Mouse (Mus musculus): ENCODE results near the gene Bsdc1. TPM values are rescaled to one million over a fixed set of nuclear protein-coding genes. Genes with fewer than 3 reads are reported as not detected.

Bsdc1 gene
- polyA plus RNA-seq (2015; fragmentation: Nextera tagmentation; extraction: Ambion mirVana) = 27.6 and 29.9 TPM in 2 replicates

- under 1% methylated on average over 45 of the region's 46 CpGs for WGBS
- H3K27ac ChIP-seq = peak within 1 kb of the TSS; percentile 89
- H3K27me3 ChIP-seq = no peaks in the 10 kb centered on the region
- H3K9ac ChIP-seq = peak within 1 kb of the TSS; percentile 87
- H3K9me3 ChIP-seq = no peaks in the 10 kb centered on the region
- peaks cover 14% of the 10 kb centered on the region for H3K4me1 ChIP-seq
- H3K4me3 ChIP-seq = peak within 1 kb of the TSS; percentile 95
- H3K4me2 ChIP-seq = peak within 1 kb of the TSS; percentile 84
- peak; percentile 96 for ATAC-seq (ENCODE audit: insufficient number of reproducible peaks, insufficient read depth, low FRiP score, low TSS enrichment, low read depth)
- peaks cover 29% of the 10 kb centered on the region for H3K36me3 ChIP-seq
Measured at GRCm38 (mm10) chr4:129461183-129461960, at the start of gene Bsdc1. Bsdc1 (plus strand) TSS chr4:129461581.

GRCm38 (mm10) chr4:129415892-129416291, 45.5 kb upstream of the Bsdc1 start:
- 0 out of 2 replicates have a peak overlapping the region, but pooled peaks have one; percentile 7 for H3K27ac ChIP-seq

GRCm38 (mm10) chr4:129416478-129416877, 44.9 kb upstream of the Bsdc1 start:
- Histone ChIP-seq H3K36me3 (no peaks in the 10 kb centered on the region), H3K4me3 (no peak overlapping the region), H3K27ac (no peak overlapping the region), H3K4me1 (no peaks in the 10 kb centered on the region), H3K27me3 (no peaks in the 10 kb centered on the region), H3K9ac (no peak overlapping the region), H3K4me2 (no peak overlapping the region), H3K9me3 (no peaks in the 10 kb centered on the region)
- ATAC-seq (ENCODE audit: insufficient number of reproducible peaks, insufficient read depth, low FRiP score, low TSS enrichment, low read depth) = no peak
- 47% methylated on average over 5 of the region's 5 CpGs for WGBS

More at GRCm38 (mm10) chr4:129415892-129416291, 45.5 kb upstream of the Bsdc1 start:
- Histone ChIP-seq H3K4me3 (no peak overlapping the region), H3K27me3 (no peaks in the 10 kb centered on the region), H3K4me2 (no peak overlapping the region), H3K9me3 (no peaks in the 10 kb centered on the region), H3K9ac (no peak overlapping the region), H3K36me3 (no peaks in the 10 kb centered on the region), H3K4me1 (no peaks in the 10 kb centered on the region)
- WGBS = 93% methylated on average over 5 of the region's 5 CpGs
- ATAC-seq (ENCODE audit: insufficient number of reproducible peaks, insufficient read depth, low FRiP score, low TSS enrichment, low read depth) = no peak

- Histone ChIP-seq H3K4me2 (no peak overlapping the region), H3K9ac (no peak overlapping the region), H3K9me3 (no peaks in the 10 kb centered on the region), H3K4me1 (no peaks in the 10 kb centered on the region), H3K4me3 (no peak overlapping the region), H3K27me3 (no peaks in the 10 kb centered on the region), H3K36me3 (no peaks in the 10 kb centered on the region), H3K27ac (no peak overlapping the region)
- no peak for ATAC-seq (ENCODE audit: insufficient number of reproducible peaks, insufficient read depth, low FRiP score, low TSS enrichment, low read depth)
- 69% methylated on average over 5 of the region's 5 CpGs for WGBS
Measured at GRCm38 (mm10) chr4:129418321-129418720, 43.1 kb upstream of the Bsdc1 start.

DNA sequence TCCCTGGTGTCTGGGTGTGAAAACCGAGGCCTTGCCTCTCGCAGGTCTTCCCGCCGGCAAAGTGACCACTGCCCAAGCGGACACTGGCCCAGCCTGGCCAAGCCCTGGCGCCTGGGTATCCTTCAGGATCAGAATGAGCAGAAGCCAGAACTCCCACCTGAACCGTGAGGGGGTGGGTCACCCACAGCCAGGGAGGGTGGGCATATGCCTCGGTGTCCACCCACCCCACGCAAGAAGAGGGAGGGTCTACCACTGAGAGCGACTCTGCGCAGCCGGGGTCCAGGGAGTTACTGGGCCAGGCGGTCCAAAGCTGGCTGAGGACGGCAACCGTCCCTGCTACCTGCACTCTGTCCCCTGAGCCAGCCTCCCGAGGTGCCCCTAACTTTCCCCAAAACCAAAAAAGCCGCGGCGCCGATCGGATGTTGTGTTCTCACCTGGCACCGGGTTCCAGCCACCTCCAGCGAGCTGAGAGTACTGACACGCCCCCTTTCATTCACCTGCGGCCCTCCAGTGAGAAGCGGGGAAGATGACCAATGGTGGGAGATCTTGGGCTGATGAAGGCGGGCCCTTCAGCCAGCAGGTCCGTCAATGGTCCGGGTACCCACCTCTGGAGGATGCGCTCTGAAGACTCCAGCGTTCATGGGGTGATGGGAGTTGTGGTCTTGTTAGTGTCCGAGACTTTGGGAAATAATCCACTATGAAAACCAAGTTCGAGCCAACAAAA, 20.9 kb upstream of the Bsdc1 start, which contains the start of gene Zbtb8b:
Zbtb8b (minus strand) TSS at position 514 of the 724 bp plus-strand sequence.
- 1% methylated on average over 33 of the region's 33 CpGs for WGBS
- peak within 1 kb of the TSS; percentile 66 for H3K4me2 ChIP-seq
- H3K9me3 ChIP-seq = no peaks in the 10 kb centered on the region; the same call in 1 of the 2 replicates
- peak; percentile 76; the same call in 1 of the 2 replicates for ATAC-seq (ENCODE audit: insufficient number of reproducible peaks, insufficient read depth, low FRiP score, low TSS enrichment, low read depth)
- H3K9ac ChIP-seq = peak within 1 kb of the TSS; percentile 67
- no peak within 1 kb of the TSS for H3K27ac ChIP-seq
- H3K36me3 ChIP-seq = no peaks in the 10 kb centered on the region
- peaks cover 11% of the 10 kb centered on the region for H3K4me1 ChIP-seq
- peak within 1 kb of the TSS; percentile 47 for H3K4me3 ChIP-seq
- peaks cover 44% of the 10 kb centered on the region for H3K27me3 ChIP-seq

GRCm38 (mm10) chr4:129441145-129441544, 20.2 kb upstream of the Bsdc1 start:
- H3K9ac ChIP-seq = no peak overlapping the region
- peaks cover 11% of the 10 kb centered on the region for H3K4me1 ChIP-seq
- peaks cover 44% of the 10 kb centered on the region for H3K27me3 ChIP-seq
- 29% methylated on average over 6 of the region's 6 CpGs for WGBS
- H3K9me3 ChIP-seq = no peaks in the 10 kb centered on the region; the same call in 1 of the 2 replicates
- peak overlapping the region; percentile 47 for H3K4me3 ChIP-seq
- H3K36me3 ChIP-seq = no peaks in the 10 kb centered on the region
- no peak for ATAC-seq (ENCODE audit: insufficient number of reproducible peaks, insufficient read depth, low FRiP score, low TSS enrichment, low read depth)
- no peak overlapping the region for H3K27ac ChIP-seq
- H3K4me2 ChIP-seq = peak overlapping the region; percentile 66

GRCm38 (mm10) chr4:129447360-129447759, 14.0 kb upstream of the Bsdc1 start:
- Histone ChIP-seq H3K4me3 (no peak overlapping the region), H3K27ac (no peak overlapping the region), H3K4me1 (no peaks in the 10 kb centered on the region), H3K4me2 (no peak overlapping the region), H3K27me3 (peaks cover 11% of the 10 kb centered on the region), H3K9ac (no peak overlapping the region), H3K9me3 (no peaks in the 10 kb centered on the region), H3K36me3 (no peaks in the 10 kb centered on the region)
- 80% methylated on average over 8 of the region's 8 CpGs for WGBS
- no peak for ATAC-seq (ENCODE audit: insufficient number of reproducible peaks, insufficient read depth, low FRiP score, low TSS enrichment, low read depth)

- 73% methylated on average over 11 of the region's 11 CpGs for WGBS
- ATAC-seq (ENCODE audit: insufficient number of reproducible peaks, insufficient read depth, low FRiP score, low TSS enrichment, low read depth) = no peak
- H3K27me3 ChIP-seq = peaks cover 5% of the 10 kb centered on the region
- no peaks in the 10 kb centered on the region for H3K36me3 ChIP-seq
- no peak overlapping the region for H3K4me2 ChIP-seq
- no peak overlapping the region for H3K4me3 ChIP-seq
- no peaks in the 10 kb centered on the region for H3K4me1 ChIP-seq
- no peaks in the 10 kb centered on the region for H3K9me3 ChIP-seq
- H3K27ac ChIP-seq = no peak overlapping the region
- H3K9ac ChIP-seq = no peak overlapping the region
Measured at GRCm38 (mm10) chr4:129447778-129448563, 13.4 kb upstream of the Bsdc1 start.

GRCm38 (mm10) chr4:129448713-129449112, 12.7 kb upstream of the Bsdc1 start:
- Histone ChIP-seq H3K4me1 (no peaks in the 10 kb centered on the region), H3K36me3 (no peaks in the 10 kb centered on the region), H3K9ac (no peak overlapping the region), H3K9me3 (no peaks in the 10 kb centered on the region), H3K27ac (no peak overlapping the region), H3K27me3 (no peaks in the 10 kb centered on the region), H3K4me2 (no peak overlapping the region), H3K4me3 (no peak overlapping the region)
- no peak for ATAC-seq (ENCODE audit: insufficient number of reproducible peaks, insufficient read depth, low FRiP score, low TSS enrichment, low read depth)
- 85% methylated on average over 6 of the region's 6 CpGs for WGBS

- no peaks in the 10 kb centered on the region for H3K4me1 ChIP-seq
- H3K36me3 ChIP-seq = no peaks in the 10 kb centered on the region
- H3K4me3 ChIP-seq = no peak overlapping the region
- WGBS = 69% methylated on average over 2 of the region's 2 CpGs
- H3K9ac ChIP-seq = no peak overlapping the region
- H3K9me3 ChIP-seq = no peaks in the 10 kb centered on the region
- no peak overlapping the region for H3K27ac ChIP-seq
- no peaks in the 10 kb centered on the region for H3K27me3 ChIP-seq
- no peak for ATAC-seq (ENCODE audit: insufficient number of reproducible peaks, insufficient read depth, low FRiP score, low TSS enrichment, low read depth)
- no peak overlapping the region for H3K4me2 ChIP-seq
Measured at GRCm38 (mm10) chr4:129450851-129451250, 10.5 kb upstream of the Bsdc1 start.

DNA sequence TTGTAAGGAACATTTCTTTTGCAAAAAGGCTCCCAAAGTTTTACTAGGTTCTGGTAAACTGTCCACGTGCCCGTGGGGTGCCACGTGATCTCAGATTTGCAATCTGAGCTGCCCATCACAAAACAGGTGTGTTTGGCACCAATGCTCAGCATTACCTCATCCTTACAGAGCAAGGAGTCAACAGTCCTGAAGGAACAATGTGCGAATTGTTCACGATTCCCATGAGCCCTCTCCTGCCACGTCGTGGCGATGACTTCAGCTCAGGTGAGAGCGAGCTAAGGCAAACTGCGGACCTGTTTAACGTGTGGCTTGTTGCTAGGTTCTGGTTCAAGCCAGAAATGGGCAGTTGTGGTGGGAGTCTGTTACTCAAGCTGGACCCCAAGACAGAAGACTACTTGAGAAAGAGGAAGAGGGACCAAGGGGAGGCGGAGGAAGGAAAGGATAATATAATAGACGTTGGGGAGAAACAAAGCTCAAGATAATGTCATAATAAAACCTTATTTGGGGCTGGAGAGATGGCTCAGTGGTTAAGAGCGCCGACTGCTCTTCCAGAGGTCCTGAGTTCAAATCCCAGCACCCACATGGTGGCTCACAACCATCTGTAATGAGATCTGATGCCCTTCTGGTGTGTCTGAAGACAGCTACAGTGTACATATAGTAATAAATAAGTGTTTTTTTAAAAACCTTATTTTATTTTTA, 9.8 kb upstream of the Bsdc1 start:
- H3K27me3 ChIP-seq = no peaks in the 10 kb centered on the region
- no peaks in the 10 kb centered on the region for H3K4me1 ChIP-seq
- no peak overlapping the region for H3K4me3 ChIP-seq
- ATAC-seq (ENCODE audit: insufficient number of reproducible peaks, insufficient read depth, low FRiP score, low TSS enrichment, low read depth) = no peak
- no peaks in the 10 kb centered on the region for H3K36me3 ChIP-seq
- H3K9me3 ChIP-seq = no peaks in the 10 kb centered on the region
- H3K4me2 ChIP-seq = no peak overlapping the region
- no peak overlapping the region for H3K27ac ChIP-seq
- WGBS = 82% methylated on average over 15 of the region's 15 CpGs
- no peak overlapping the region for H3K9ac ChIP-seq
